Mouse (Mus musculus) limb, embryonic 13.5 days (tissue): Measurements from ENCODE around the gene Itih5. TPM values are rescaled to one million over a fixed set of nuclear protein-coding genes. Genes with fewer than 3 reads are reported as not detected.

ENCODE experiments used
- ATAC-seq: fragments of 200-750 bp; cut with Nextera tagmentation; 2 replicates; pipeline ENCODE4 v1.8.0; 2017; ENCODE audit warnings: low read depth, moderate number of reproducible peaks, moderate TSS enrichment; ENCODE audit not compliant: low FRiP score
- H3K27ac ChIP-seq: fragments of 300-500 bp; sonication (generic); 2 replicates; pipeline ENCODE4 v1.5.1; 2015; ENCODE audit warnings: inconsistent platforms, mild to moderate bottlenecking, moderate library complexity
- H3K27me3 ChIP-seq: fragments of 300-500 bp; sonication (generic); 2 replicates; pipeline ENCODE4 v1.6.1; 2015; ENCODE audit warnings: mild to moderate bottlenecking, inconsistent platforms
- H3K36me3 ChIP-seq: fragments of 300-500 bp; sonication (generic); 2 replicates; pipeline ENCODE4 v1.6.1; 2015; ENCODE audit warnings: inconsistent platforms, mild to moderate bottlenecking, moderate library complexity
- H3K4me1 ChIP-seq: fragments of 300-500 bp; sonication (generic); 2 replicates; pipeline ENCODE4 v1.6.1; 2015; ENCODE audit warnings: inconsistent platforms
- H3K4me2 ChIP-seq: fragments of 300-500 bp; sonication (generic); replicated peaks from 2 replicates; pipeline ENCODE4 v1.6.1; 2015; ENCODE audit warnings: inconsistent platforms, mild to moderate bottlenecking, moderate library complexity
- H3K4me3 ChIP-seq: fragments of 300-500 bp; sonication (generic); 2 replicates; pipeline ENCODE4 v1.5.1; 2015; ENCODE audit warnings: moderate library complexity, mild to moderate bottlenecking, inconsistent platforms
- H3K9ac ChIP-seq: fragments of 300-500 bp; sonication (generic); 2 replicates; pipeline ENCODE4 v1.6.1; 2015; ENCODE audit warnings: mild to moderate bottlenecking, inconsistent platforms
- H3K9me3 ChIP-seq: fragments of 300-500 bp; sonication (generic); 2 replicates; pipeline ENCODE4 v1.6.1; 2016; ENCODE audit warnings: inconsistent platforms
- WGBS: fragments of 180-500 bp; shearing (Covaris S2); methylation state at CpG from one replicate; pipeline ENCODE4 v1.1.7; 2015; 5-methylcytosine and 5-hydroxymethylcytosine counted together
- polyA plus RNA-seq: library from polyadenylated mRNA; unstranded; fragments of >200 nt; fragmentation: Nextera tagmentation; extraction: Ambion mirVana; gene quantifications from 2 replicates; pipeline ENCODE4 v1.2.1, GENCODE M21; 2015

Itih5 gene
- polyA plus RNA-seq, 1 experiment from 2014 or later, result 7.0 TPM

DNA sequence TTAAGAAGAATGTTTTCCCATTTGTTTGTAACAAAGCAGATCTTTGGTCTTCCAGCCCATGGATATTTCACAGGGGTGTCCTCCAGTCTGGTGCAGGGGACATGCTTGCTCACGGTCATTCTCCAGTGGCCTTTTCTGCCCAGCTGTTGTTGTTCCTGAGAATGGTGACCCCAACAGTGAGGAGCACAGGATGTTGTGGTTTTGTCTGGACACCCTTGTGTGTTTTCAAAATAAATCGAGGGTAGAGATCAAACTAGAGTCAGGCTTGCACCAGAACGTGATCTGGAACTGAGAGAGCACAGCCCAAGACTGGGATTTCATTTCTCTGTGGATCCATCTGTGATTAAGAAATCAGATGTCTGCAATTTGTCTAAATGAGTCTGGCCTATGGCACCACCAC is 40.2 kb downstream of the Itih5 start:
- Histone ChIP-seq H3K4me3 (no peak overlapping the region), H3K9ac (no peak overlapping the region), H3K36me3 (no peaks in the 10 kb centered on the region), H3K27me3 (no peaks in the 10 kb centered on the region), H3K4me1 (no peaks in the 10 kb centered on the region), H3K27ac (no peak overlapping the region), H3K9me3 (no peaks in the 10 kb centered on the region), H3K4me2 (no peak overlapping the region)
- WGBS, result 76% methylated on average over 3 of the region's 3 CpGs
- ATAC-seq, result no peak

DNA sequence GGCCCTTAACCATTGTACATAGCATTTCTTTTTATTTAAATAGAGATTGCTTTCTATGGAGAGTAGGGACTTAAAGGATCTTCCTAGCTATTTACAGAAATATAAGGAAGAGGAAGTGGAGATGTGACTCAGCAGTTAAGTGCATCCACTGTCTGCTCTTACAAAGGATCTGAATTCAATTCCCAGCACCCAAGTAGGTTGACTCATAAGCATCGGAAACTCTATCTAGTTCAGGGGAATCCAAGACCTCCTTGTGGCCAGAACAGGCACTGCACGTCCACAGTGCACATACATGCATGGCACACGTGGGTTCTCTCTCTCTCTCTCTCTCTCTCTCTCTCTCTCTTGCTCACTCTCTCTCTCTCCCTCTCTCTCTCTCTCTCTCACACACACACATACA is 41.8 kb downstream of the Itih5 start:
- no peak for ATAC-seq
- no peaks in the 10 kb centered on the region for H3K4me1 ChIP-seq
- no peaks in the 10 kb centered on the region for H3K36me3 ChIP-seq
- H3K27ac ChIP-seq, result no peak overlapping the region
- H3K9ac ChIP-seq, result no peak overlapping the region
- H3K4me2 ChIP-seq, result no peak overlapping the region
- H3K4me3 ChIP-seq, result no peak overlapping the region
- WGBS, result 73% methylated on average over 3 of the region's 3 CpGs
- H3K9me3 ChIP-seq, result no peaks in the 10 kb centered on the region
- no peaks in the 10 kb centered on the region for H3K27me3 ChIP-seq

DNA sequence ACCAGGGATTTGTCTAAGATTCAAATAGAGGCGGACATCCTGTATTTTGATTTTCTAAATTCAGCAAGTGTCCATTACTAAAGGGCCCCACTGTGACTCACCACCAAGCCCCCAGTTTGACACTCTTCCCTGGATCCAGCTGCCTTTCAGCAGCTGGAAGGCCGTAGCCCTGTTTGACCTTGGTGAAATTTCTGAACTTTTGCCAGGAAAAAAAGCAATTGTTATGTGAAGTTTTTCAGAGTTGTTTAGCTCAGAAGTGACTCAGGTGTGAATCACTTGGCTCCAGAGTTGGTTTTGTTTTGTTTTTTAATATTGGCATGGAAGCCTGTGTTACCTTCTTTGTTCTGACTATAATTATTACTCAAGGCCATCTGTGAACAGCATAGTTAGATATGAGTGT is 46.0 kb downstream of the Itih5 start:
- no peaks in the 10 kb centered on the region for H3K36me3 ChIP-seq
- no peak overlapping the region for H3K4me3 ChIP-seq
- H3K4me2 ChIP-seq, result no peak overlapping the region
- no peaks in the 10 kb centered on the region for H3K4me1 ChIP-seq
- 84% methylated on average over 2 of the region's 2 CpGs for WGBS
- H3K9me3 ChIP-seq, result no peaks in the 10 kb centered on the region
- no peak overlapping the region for H3K9ac ChIP-seq
- H3K27me3 ChIP-seq, result no peaks in the 10 kb centered on the region
- H3K27ac ChIP-seq, result no peak overlapping the region
- ATAC-seq, result no peak

DNA sequence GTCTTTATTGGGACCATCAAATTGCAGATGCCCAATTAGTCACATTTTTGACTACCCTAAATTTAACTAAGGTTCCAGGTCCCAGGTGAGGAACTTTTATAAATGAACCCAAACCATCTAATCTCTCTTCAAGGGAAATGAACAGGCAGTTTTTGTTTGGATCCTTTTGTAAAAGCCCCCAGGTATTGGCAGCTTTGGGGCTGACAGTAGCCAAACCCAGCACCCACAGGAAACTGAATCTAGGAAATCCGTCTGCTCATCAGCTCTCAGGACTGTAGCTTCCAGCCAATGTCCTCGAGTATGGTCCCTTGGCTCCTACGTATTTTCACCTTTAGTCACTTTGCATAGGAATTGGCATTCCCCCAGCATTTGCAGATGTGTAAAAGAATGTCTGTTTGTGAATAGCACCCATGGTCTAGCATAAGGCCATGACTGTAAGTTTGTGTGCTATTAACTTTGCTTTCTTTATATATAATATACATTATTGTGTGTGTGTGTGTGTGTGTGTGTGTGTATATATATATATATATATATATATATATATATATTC is 47.4 kb downstream of the Itih5 start:
- H3K4me3 ChIP-seq, result no peak overlapping the region
- WGBS, result 63% methylated on average over 3 of the region's 3 CpGs
- ATAC-seq, result no peak

DNA sequence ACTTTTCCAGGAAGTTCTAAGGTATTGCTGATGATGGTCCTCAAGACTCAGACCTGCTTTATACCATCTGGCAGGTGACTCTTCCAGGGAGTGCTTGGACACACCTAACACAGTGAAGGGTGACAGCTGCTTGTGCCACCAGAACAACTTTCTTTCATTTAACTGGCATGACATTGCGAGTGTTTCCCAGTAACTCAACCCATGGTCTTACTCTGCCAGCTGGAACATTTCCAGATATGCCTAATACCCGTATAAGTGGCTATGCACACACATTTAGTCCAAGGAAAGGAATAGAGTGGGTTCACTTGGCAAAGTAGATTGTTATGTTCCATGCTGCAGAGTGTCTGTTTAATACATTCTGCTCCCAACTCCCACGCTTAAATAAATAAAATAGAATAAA is 50.9 kb downstream of the Itih5 start:
- ATAC-seq, result no peak; the same call in 1 of the 2 replicates
- no peak overlapping the region for H3K4me3 ChIP-seq
- H3K4me1 ChIP-seq, result no peaks in the 10 kb centered on the region
- H3K36me3 ChIP-seq, result no peaks in the 10 kb centered on the region
- H3K27me3 ChIP-seq, result no peaks in the 10 kb centered on the region
- H3K4me2 ChIP-seq, result no peak overlapping the region
- H3K9ac ChIP-seq, result no peak overlapping the region
- H3K27ac ChIP-seq, result no peak overlapping the region
- 71% methylated on average over 3 of the region's 3 CpGs for WGBS
- H3K9me3 ChIP-seq, result no peaks in the 10 kb centered on the region

More for the DNA sequence above, 47.4 kb downstream of the Itih5 start:
- H3K27ac ChIP-seq, result no peak overlapping the region
- H3K4me1 ChIP-seq, result no peaks in the 10 kb centered on the region
- no peaks in the 10 kb centered on the region for H3K36me3 ChIP-seq
- no peaks in the 10 kb centered on the region for H3K9me3 ChIP-seq
- H3K4me2 ChIP-seq, result no peak overlapping the region
- no peaks in the 10 kb centered on the region for H3K27me3 ChIP-seq
- H3K9ac ChIP-seq, result no peak overlapping the region

DNA sequence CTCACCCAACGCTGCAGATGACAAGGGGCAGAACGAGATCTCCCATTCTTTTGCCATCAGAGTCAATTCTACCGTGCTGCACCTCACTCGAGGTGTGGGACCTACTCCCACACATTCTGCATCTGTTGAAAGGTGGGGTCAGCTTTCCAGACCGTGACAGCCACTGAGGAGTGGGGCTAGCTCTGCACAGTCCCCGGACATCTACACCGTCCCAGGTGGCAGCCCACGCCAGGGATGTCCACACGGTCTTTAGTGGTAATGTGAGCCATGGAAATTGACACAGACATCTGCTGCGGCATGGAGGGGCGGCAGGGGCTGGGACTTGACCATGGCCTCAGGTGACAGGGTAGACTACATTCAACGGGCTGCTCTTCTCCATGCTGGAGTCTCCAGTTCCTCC is 60.1 kb downstream of the Itih5 start:
- H3K4me3 ChIP-seq, result no peak overlapping the region
- no peak for ATAC-seq
- H3K27me3 ChIP-seq, result no peaks in the 10 kb centered on the region
- H3K4me2 ChIP-seq, result no peak overlapping the region
- no peak overlapping the region for H3K27ac ChIP-seq
- H3K36me3 ChIP-seq, result no peaks in the 10 kb centered on the region
- 80% methylated on average over 12 of the region's 12 CpGs for WGBS
- H3K4me1 ChIP-seq, result peaks cover 6% of the 10 kb centered on the region; the same call in 1 of the 2 replicates
- H3K9ac ChIP-seq, result no peak overlapping the region
- no peaks in the 10 kb centered on the region for H3K9me3 ChIP-seq

DNA sequence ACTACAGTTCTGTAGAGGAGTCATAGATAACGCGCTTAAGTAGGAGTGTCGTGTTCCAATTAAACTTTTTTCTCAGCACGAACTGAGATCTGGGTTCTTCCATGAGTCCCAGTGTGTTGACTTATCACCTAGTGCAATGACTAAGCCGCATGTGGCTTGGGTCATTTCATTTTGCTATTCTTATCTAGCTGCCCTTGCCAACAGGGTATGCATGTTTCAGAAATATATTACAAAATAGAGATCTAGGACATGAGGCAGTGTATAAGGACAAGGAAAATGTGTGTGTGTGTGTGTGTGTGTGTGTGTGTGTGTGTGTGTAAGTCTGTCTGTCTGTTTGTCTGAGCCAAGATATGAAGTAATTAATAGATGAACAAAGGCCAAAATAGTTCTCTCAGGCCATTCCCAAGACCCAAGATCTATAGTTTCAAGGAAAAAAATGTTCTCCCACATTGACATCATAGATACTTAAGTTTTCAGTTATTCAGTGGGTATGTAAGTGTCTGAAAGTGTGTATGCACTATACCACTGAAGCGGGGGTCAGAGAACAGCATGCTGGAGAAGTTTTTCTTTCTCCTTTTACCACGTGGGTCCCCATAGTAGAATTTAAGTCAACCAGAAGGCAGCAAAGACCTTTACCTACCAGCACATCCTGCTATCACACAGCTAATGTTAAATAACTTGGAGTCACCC is 62.6 kb downstream of the Itih5 start:
- H3K9ac ChIP-seq, result no peak overlapping the region
- 77% methylated on average over 7 of the region's 7 CpGs for WGBS
- no peaks in the 10 kb centered on the region for H3K27me3 ChIP-seq
- no peak overlapping the region for H3K4me3 ChIP-seq
- H3K9me3 ChIP-seq, result no peaks in the 10 kb centered on the region
- no peak for ATAC-seq
- no peak overlapping the region for H3K27ac ChIP-seq
- peaks cover 6% of the 10 kb centered on the region; the same call in 1 of the 2 replicates for H3K4me1 ChIP-seq
- peak overlapping the region; percentile 17 for H3K4me2 ChIP-seq
- no peaks in the 10 kb centered on the region for H3K36me3 ChIP-seq

DNA sequence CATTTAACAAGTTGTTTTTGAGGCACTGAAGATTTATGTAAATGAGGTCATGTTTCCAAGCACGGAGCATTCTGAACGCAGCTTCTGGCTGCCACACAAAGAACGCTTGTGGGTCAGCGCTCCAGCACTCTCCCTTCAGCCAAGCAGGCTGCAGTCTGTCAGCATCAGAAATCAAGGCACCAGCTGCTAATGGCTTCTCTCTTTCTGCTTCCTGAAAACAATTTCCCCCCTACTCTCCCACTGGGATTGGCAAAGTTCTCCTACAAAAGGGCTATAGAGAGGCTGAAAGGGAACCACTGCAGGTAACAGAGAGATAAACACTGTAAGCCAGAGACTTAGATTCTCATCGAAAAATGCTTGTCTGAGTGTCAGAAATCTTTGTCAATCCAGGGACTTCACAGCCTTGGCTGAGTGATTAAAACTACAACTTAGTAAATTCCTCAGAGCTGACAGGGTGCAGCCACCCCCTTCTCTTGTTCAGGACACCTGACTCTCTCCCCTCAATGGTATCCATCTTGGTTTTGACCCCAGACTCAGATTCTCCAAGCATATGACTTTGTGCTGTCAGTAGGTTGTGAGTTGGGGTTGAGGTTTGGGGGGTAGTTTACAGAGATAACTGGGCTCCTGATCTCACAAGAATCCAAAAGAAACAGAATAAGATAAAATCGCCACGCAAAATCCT is 63.3 kb downstream of the Itih5 start:
- 42% methylated on average over 7 of the region's 7 CpGs for WGBS
- Histone ChIP-seq H3K27me3 (no peaks in the 10 kb centered on the region), H3K4me3 (no peak overlapping the region), H3K4me1 (peaks cover 6% of the 10 kb centered on the region; the same call in 1 of the 2 replicates), H3K9ac (no peak overlapping the region), H3K36me3 (no peaks in the 10 kb centered on the region), H3K4me2 (peak overlapping the region; percentile 17), H3K9me3 (no peaks in the 10 kb centered on the region), H3K27ac (no peak overlapping the region)
- no peak for ATAC-seq

DNA sequence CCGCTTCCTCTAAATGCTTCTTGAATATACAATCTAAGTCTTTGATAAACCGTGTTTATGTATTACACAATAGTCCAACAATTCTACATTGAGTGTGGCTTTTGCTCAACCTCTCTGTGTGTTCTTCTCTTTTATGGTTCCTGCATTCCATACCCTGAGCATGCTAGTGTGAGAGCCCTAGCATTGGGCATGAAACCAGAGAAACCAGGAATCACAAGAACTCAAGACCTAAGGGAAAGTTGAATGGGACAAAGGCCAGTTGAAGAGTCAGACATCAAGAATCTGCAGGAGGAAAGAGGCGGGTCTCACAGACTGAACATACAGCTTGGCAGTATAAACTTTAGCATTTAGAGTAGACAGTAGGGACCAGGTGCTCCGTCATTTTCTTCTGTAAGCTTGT is 68.5 kb downstream of the Itih5 start:
- Histone ChIP-seq H3K4me3 (no peak overlapping the region), H3K4me2 (no peak overlapping the region), H3K27ac (no peak overlapping the region), H3K4me1 (0 out of 2 replicates have a peak, but pooled peaks cover under 1% of the 10 kb centered on the region), H3K36me3 (no peaks in the 10 kb centered on the region), H3K27me3 (no peaks in the 10 kb centered on the region), H3K9ac (no peak overlapping the region), H3K9me3 (no peaks in the 10 kb centered on the region)
- ATAC-seq, result no peak
- WGBS, result 88% methylated on average over 4 of the region's 4 CpGs

DNA sequence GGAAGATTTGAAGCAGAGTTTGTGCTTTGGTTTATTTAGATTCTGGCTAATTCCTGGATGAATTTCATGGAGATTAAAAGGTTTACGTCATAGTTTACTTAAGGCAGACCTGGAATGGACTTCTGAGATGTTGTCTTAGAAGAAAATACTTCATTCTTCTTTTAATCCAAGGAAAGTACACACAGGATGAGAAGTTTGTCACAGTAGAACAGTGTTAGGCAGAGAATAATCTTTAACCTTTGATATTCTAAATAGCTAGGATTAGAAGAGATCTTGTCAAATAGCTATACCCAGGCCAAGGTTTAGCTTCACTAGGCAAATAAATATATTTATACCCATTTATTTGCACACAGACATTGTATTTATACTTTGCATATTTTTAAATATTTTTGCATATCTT is 73.5 kb downstream of the Itih5 start:
- Histone ChIP-seq H3K27ac (no peak overlapping the region), H3K9ac (no peak overlapping the region), H3K4me2 (no peak overlapping the region), H3K4me3 (no peak overlapping the region), H3K4me1 (no peaks in the 10 kb centered on the region), H3K27me3 (no peaks in the 10 kb centered on the region), H3K9me3 (no peaks in the 10 kb centered on the region), H3K36me3 (no peaks in the 10 kb centered on the region)
- no peak for ATAC-seq
- 98% methylated on average over 1 of the region's 1 CpGs for whole genome bisulfite sequencing

DNA sequence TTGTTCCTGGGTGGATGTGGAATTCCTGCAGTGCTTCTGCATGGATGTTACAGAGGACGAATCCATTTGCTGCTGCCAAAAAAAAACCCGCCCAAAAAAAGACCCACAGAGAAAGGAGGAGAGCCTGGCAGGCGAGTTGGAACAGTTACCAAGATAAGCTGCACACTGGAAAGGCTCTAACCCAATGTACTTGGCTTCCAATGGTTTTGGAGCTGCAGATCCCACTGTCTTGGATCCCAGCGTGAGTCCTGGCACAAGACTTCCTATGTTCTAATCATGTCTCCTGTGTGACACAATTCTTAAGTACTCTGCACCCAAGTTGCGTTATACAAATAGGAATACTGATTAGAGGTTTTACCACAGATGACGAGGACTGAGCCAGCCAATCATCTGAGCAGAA is 78.6 kb downstream of the Itih5 start:
- no peaks in the 10 kb centered on the region for H3K27me3 ChIP-seq
- H3K9me3 ChIP-seq, result no peaks in the 10 kb centered on the region
- H3K4me1 ChIP-seq, result no peaks in the 10 kb centered on the region
- no peak overlapping the region for H3K9ac ChIP-seq
- H3K4me3 ChIP-seq, result no peak overlapping the region
- H3K27ac ChIP-seq, result no peak overlapping the region
- no peak for ATAC-seq
- H3K4me2 ChIP-seq, result no peak overlapping the region
- no peaks in the 10 kb centered on the region for H3K36me3 ChIP-seq
- WGBS, result 76% methylated on average over 6 of the region's 6 CpGs

DNA sequence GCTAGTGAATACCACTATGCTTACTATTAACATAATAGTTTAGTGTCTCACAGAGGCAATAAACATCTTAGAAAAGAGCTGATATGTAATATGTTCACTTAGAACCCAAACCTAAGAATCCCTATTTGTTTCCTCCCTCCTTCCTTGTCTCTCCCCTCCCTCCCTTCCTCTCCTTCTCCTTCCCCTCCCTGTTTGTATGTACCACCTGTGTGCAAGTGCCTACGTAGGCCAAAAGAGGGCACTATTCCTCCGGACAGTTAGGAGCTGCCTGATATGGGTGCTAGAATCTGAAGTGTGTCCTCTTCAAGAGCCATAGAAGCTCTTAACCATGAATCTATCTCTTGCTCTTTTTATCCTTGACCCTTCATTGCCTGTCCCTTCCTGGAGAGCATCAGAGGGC is 83.2 kb downstream of the Itih5 start:
- Histone ChIP-seq H3K27me3 (no peaks in the 10 kb centered on the region), H3K36me3 (peaks cover 6% of the 10 kb centered on the region; the same call in 1 of the 2 replicates), H3K27ac (no peak overlapping the region), H3K9ac (no peak overlapping the region), H3K4me1 (no peaks in the 10 kb centered on the region), H3K9me3 (no peaks in the 10 kb centered on the region), H3K4me2 (no peak overlapping the region), H3K4me3 (no peak overlapping the region)
- 90% methylated on average over 2 of the region's 2 CpGs for WGBS
- no peak for ATAC-seq
